Mouse (Mus musculus) CH12.LX (cell line): Measurements from ENCODE around the gene Wdr77. TPM values are rescaled to one million over a fixed set of nuclear protein-coding genes. Genes with fewer than 3 reads are reported as not detected.

ENCODE experiments used
- DNase-seq: peaks from one replicate; pipeline ENCODE4 v3.0.0-alpha.2; 2013; ENCODE audit errors: extremely low read depth
- H3K27ac ChIP-seq: 2 replicates; pipeline ENCODE4 v1.5.1; 2012; ENCODE audit warnings: low read depth, mild to moderate bottlenecking, control low read depth, moderate library complexity; ENCODE audit not compliant: insufficient read depth
- H3K27me3 ChIP-seq: replicated peaks from 2 replicates; pipeline ENCODE3; 2012; ENCODE audit warnings: inconsistent platforms
- H3K36me3 ChIP-seq, 2 experiments: replicated peaks in 1 of 2; 2 replicates each; pipeline versions ENCODE3 to v1.6.1; 2012; ENCODE audit warnings: inconsistent platforms in 1 of 2, low read length in 1 of 2, mild to moderate bottlenecking in 1 of 2, mixed read lengths in 1 of 2, moderate library complexity in 1 of 2; ENCODE audit not compliant: control insufficient read depth in 1 of 2, insufficient read depth in 1 of 2
- H3K4me1 ChIP-seq, 2 experiments: 2 replicates each; pipeline ENCODE4 v1.6.1; 2012; ENCODE audit warnings: inconsistent platforms in 1 of 2, moderate library complexity in 1 of 2; ENCODE audit not compliant: insufficient read depth in 2 of 2, control insufficient read depth in 1 of 2
- H3K4me2 ChIP-seq: 2 replicates; pipeline ENCODE4 v1.6.1; 2012; ENCODE audit warnings: low read depth, mild to moderate bottlenecking, control low read depth; ENCODE audit not compliant: poor library complexity, insufficient read depth, severe bottlenecking
- H3K4me3 ChIP-seq, 3 experiments: fragments of 150-350 bp in 1 of 3; sonication (generic) in 1 of 3; replicated peaks in 1 of 3; 2 replicates each; pipeline versions ENCODE3 to v1.5.1; 2011 to 2012; ENCODE audit warnings: low read depth in 2 of 3, low read length in 2 of 3, mild to moderate bottlenecking in 2 of 3, moderate library complexity in 2 of 3, control low read depth in 1 of 3, improper control_type of control experiment in 1 of 3, inconsistent platforms in 1 of 3, mixed read lengths in 1 of 3; ENCODE audit not compliant: poor library complexity in 1 of 3
- H3K79me2 ChIP-seq: replicated peaks from 2 replicates; pipeline ENCODE4 v1.6.1; 2012; ENCODE audit warnings: mild to moderate bottlenecking, moderate library complexity; ENCODE audit not compliant: control insufficient read depth, poor library complexity, insufficient read depth, severe bottlenecking; ENCODE audit errors: extremely low read depth
- H3K9ac ChIP-seq: 2 replicates; pipeline ENCODE4 v1.6.1; 2012; ENCODE audit warnings: low read depth, mild to moderate bottlenecking, control low read depth, moderate library complexity; ENCODE audit not compliant: insufficient read depth
- H3K9me3 ChIP-seq: replicated peaks from 2 replicates; pipeline ENCODE3; 2012; ENCODE audit warnings: low read length, inconsistent platforms, mixed read lengths
- BHLHE40 ChIP-seq: IDR thresholded peaks from 2 replicates; pipeline ENCODE4 v1.6.1; 2011; ENCODE audit warnings: mild to moderate bottlenecking, low read depth, low read length, improper control_type of control experiment
- CHD2 ChIP-seq: IDR thresholded peaks from 2 replicates; pipeline ENCODE4 v1.6.1; 2011; ENCODE audit warnings: low read length, improper control_type of control experiment
- CTCF ChIP-seq, 2 experiments: IDR thresholded peaks in 1 of 2; conservative IDR thresholded peaks in 1 of 2; 2 replicates each; pipeline ENCODE4 v1.5.1; 2011 to 2012; ENCODE audit warnings: low read depth in 2 of 2, low read length in 2 of 2, improper control_type of control experiment in 1 of 2, inconsistent platforms in 1 of 2, mild to moderate bottlenecking in 1 of 2, moderate library complexity in 1 of 2
- E2F4 ChIP-seq: IDR thresholded peaks from 2 replicates; pipeline ENCODE4 v1.6.1; 2011; ENCODE audit warnings: low read depth, low read length, improper control_type of control experiment; ENCODE audit not compliant: insufficient replicate concordance
- EP300 ChIP-seq: IDR thresholded peaks from 2 replicates; pipeline ENCODE4 v1.6.1; 2011; ENCODE audit warnings: low read length, improper control_type of control experiment
- ETS1 ChIP-seq: conservative IDR thresholded peaks from 2 replicates; pipeline ENCODE4 v1.6.1; 2012; ENCODE audit warnings: low read depth, mild to moderate bottlenecking, inconsistent platforms, low read length, improper control_type of control experiment, moderate library complexity
- GABPA ChIP-seq: IDR thresholded peaks from 2 replicates; pipeline ENCODE4 v1.6.1; 2012; ENCODE audit warnings: low read depth, low read length, improper control_type of control experiment, inconsistent platforms; ENCODE audit not compliant: insufficient replicate concordance
- JUND ChIP-seq: conservative IDR thresholded peaks from 2 replicates; pipeline ENCODE4 v1.6.1; 2011; ENCODE audit warnings: low read depth, low read length, improper control_type of control experiment
- KAT2A ChIP-seq: IDR thresholded peaks from 2 replicates; pipeline ENCODE4 v1.6.1; 2012; ENCODE audit warnings: low read length, improper control_type of control experiment, inconsistent platforms; ENCODE audit not compliant: insufficient replicate concordance
- MAFK ChIP-seq: IDR thresholded peaks from 2 replicates; pipeline ENCODE4 v1.6.1; 2011; ENCODE audit warnings: low read length, improper control_type of control experiment; ENCODE audit not compliant: insufficient replicate concordance
- MAX ChIP-seq: IDR thresholded peaks from 2 replicates; pipeline ENCODE4 v1.6.1; 2011; ENCODE audit warnings: low read length, improper control_type of control experiment
- MXI1 ChIP-seq: IDR thresholded peaks from 2 replicates; pipeline ENCODE4 v1.6.1; 2011; ENCODE audit warnings: mild to moderate bottlenecking, low read depth, low read length, improper control_type of control experiment
- NELFE ChIP-seq: IDR thresholded peaks from 2 replicates; pipeline ENCODE4 v1.6.1; 2011; ENCODE audit warnings: low read depth, low read length, improper control_type of control experiment
- POLR2AphosphoS2 ChIP-seq: IDR thresholded peaks from 2 replicates; pipeline ENCODE4 v1.6.1; 2011; ENCODE audit warnings: low read depth, low read length, improper control_type of control experiment
- RCOR1 ChIP-seq: conservative IDR thresholded peaks from 2 replicates; pipeline ENCODE4 v1.6.1; 2012; ENCODE audit warnings: low read depth, mild to moderate bottlenecking, inconsistent platforms, low read length, improper control_type of control experiment
- SIN3A ChIP-seq: IDR thresholded peaks from 2 replicates; pipeline ENCODE4 v1.6.1; 2012; ENCODE audit warnings: low read length, improper control_type of control experiment, inconsistent platforms
- SMC3 ChIP-seq: IDR thresholded peaks from 2 replicates; pipeline ENCODE4 v1.6.1; 2011; ENCODE audit warnings: low read depth, low read length, improper control_type of control experiment
- TCF12 ChIP-seq: IDR thresholded peaks from 2 replicates; pipeline ENCODE4 v1.6.1; 2014; ENCODE audit warnings: low read depth, mild to moderate bottlenecking, inconsistent platforms, low read length, improper control_type of control experiment
- UBTF ChIP-seq: IDR thresholded peaks from 2 replicates; pipeline ENCODE4 v1.6.1; 2012; ENCODE audit warnings: low read depth, mild to moderate bottlenecking, inconsistent platforms, low read length, improper control_type of control experiment, moderate library complexity
- USF1 ChIP-seq: IDR thresholded peaks from 2 replicates; pipeline ENCODE4 v1.6.1; 2014; ENCODE audit warnings: low read depth, mild to moderate bottlenecking, inconsistent platforms, low read length, improper control_type of control experiment
- ZKSCAN1 ChIP-seq: IDR thresholded peaks from 2 replicates; pipeline ENCODE4 v1.6.1; 2012; ENCODE audit warnings: low read depth, inconsistent platforms, low read length, improper control_type of control experiment, borderline replicate concordance
- dilution Hi-C: fragments of 300-500 bp; cut with MboI; formaldehyde crosslinking; loops from 2 replicates; pipeline ENCODE4 v1.14.3; 2020; ENCODE audit warnings: low sequenced_read_pairs; ENCODE audit not compliant: extremely low pct_unique_long_range_greater_than_20kb, extremely low pct_ligation_motif_present
- in situ Hi-C: fragments of 300-500 bp; cut with MboI; formaldehyde crosslinking; loops from 3 replicates; pipeline ENCODE4 v1.14.3; 2019; ENCODE audit warnings: low sequenced_read_pairs, low pct_ligation_motif_present, low pct_unique_long_range_greater_than_20kb, mixed read lengths
- polyA plus RNA-seq: library from polyadenylated mRNA; unstranded; fragments of >175 nt; gene quantifications from 2 replicates; pipeline ENCODE4 v1.2.1, GENCODE M21; 2012; ENCODE audit warnings: low read depth; ENCODE audit not compliant: insufficient read length
- total RNA-seq, 2 experiments: library from RNA; depleted of rRNA; stranded (reverse); fragments of 300-350 nt in 1 of 2; fragments of >200 nt in 1 of 2; gene quantifications; 2 replicates each; pipeline ENCODE4 v1.2.3; 2012 to 2014

Wdr77 gene
- total and polyA plus RNA-seq, 3 experiments = 87.4 to 235 (median 91.2) TPM

DNA sequence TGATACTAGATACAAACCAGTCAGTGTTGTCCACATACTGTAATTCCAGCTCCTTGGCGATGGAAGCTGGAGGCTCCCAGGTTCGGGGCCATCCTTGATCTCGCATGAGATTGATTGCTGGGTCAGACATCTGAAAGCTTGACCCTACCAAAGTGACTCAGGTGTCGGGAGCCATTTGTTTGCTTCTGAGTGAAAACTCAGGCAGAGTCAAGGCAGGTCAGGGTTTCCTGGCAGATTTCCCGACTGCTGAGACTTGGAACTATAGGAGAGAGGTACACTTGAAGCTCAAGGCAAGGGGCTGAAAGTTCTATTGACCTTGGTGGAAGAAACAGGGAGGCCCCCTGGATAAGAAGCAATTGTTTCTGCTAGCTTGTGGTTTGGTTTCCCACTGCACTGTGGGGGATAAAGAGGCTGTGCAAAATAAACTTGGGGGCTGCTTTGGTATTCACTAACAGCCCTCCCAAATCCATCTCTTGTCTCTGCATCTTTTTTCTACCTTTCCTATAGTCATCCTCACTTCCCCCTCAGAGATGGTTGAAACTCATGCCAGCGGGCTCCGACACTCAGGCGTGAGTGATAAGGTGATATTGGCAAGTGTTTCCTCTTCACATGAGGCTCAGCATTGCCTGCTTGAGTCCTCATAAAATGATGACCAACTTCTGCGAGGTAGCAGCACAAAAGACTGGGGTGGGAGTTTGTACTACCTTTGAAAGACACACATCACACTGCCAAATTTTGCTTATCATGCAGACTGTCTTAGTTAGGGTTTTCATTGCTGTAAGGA is 46.9 kb upstream of the Wdr77 start:
- in situ Hi-C loops (no loop called here), dilution Hi-C loops (loop anchor here (25.0 kb wide), 1 partner anchor 225 kb away; the partner anchor contains the start of gene Ddx20)
- peaks cover 19 to 65% of the 10 kb centered on the region in 2 experiments for H3K4me1 ChIP-seq

DNA sequence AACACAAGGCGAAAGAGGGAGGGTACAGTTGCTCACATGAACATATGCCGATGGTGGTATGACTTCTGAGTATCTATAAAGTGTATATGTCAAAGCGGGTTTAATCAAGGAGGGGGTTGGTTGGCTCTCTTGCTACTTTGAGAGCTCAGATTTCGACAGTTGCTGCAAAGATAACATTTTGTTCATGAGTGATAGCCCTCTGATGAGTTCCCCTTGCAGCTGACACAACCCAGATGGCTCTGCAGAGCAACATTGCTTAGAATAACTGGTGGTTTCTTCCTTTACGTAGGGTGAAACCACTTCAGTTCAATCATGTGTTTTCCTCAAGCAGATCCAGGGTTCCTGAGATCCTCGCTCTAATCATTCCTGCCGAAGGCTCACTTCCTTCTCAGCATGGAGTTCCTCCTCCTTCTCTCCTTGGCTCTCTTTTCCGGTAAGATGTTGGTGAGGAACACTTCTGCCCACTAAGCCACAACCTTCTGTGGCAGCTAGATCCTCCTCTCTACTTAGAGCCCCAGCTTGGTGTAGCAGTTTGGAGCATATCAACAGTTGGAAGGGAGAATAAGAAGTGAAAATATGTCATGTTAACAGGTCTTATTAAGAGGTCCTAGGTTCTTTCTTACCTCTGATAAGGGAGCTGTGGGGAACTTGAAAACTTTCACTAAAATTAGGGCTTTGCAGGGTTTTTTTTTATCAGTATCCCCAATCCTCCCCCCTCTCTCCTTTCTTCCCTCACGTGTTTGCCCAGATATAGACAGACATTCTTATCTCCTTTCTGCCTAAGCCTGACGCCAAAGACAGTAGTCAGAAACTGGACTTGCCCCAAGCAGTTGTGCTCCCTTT is 45.1 kb upstream of the Wdr77 start:
- peaks cover 14 to 61% of the 10 kb centered on the region in 2 experiments for H3K4me1 ChIP-seq
- in situ Hi-C loops = no loop called here
- dilution Hi-C loops = loop anchor here (25.0 kb wide), 1 partner anchor 227 kb away; the partner anchor contains the start of gene Ddx20
- no peaks in the 10 kb centered on the region for H3K9me3 ChIP-seq
- no peak overlapping the region for H3K4me2 ChIP-seq
- H3K36me3 ChIP-seq = peaks cover 0 to under 1% of the 10 kb centered on the region in 2 experiments
- no peaks in the 10 kb centered on the region for H3K79me2 ChIP-seq
- TF ChIP-seq SIN3A = no peak
- no peak for TF ChIP-seq UBTF
- TF ChIP-seq KAT2A = no peak
- no peak for TF ChIP-seq NELFE
- no peak for TF ChIP-seq E2F4
- TF ChIP-seq USF1 = no peak
- no peak for TF ChIP-seq MXI1
- TF ChIP-seq CHD2 = no peak
- no peak for TF ChIP-seq POLR2AphosphoS2
- no peak for TF ChIP-seq RCOR1
- no peak for TF ChIP-seq MAFK
- no peak for TF ChIP-seq MAX
- no peak for TF ChIP-seq CTCF (conservative IDR thresholded peaks at IDR 0.05 in 1 of 2, IDR thresholded peaks at IDR 0.05 in 1 of 2; ENCODE audit: low read depth in 2 of 2, low read length in 2 of 2)
- no peak for TF ChIP-seq GABPA
- TF ChIP-seq BHLHE40 = no peak
- no peak for TF ChIP-seq TCF12
- TF ChIP-seq ETS1 = no peak
- TF ChIP-seq JUND = no peak
- no peaks in the 10 kb centered on the region for H3K27me3 ChIP-seq
- H3K9ac ChIP-seq = no peak overlapping the region
- H3K27ac ChIP-seq = no peak overlapping the region
- no peak for DNase-seq
- H3K4me3 ChIP-seq = no peak overlapping the region

More for the DNA sequence above, 46.9 kb upstream of the Wdr77 start:
- no peak for DNase-seq
- no peak for TF ChIP-seq SMC3
- TF ChIP-seq RCOR1 = no peak
- TF ChIP-seq EP300 = no peak
- no peak for TF ChIP-seq MAX
- TF ChIP-seq ZKSCAN1 = no peak
- TF ChIP-seq MAFK = no peak
- Histone ChIP-seq H3K27ac (no peak overlapping the region), H3K79me2 (no peaks in the 10 kb centered on the region), H3K4me2 (no peak overlapping the region), H3K9me3 (no peaks in the 10 kb centered on the region), H3K4me3 (no peak overlapping the region), H3K9ac (no peak overlapping the region), H3K36me3 (peaks cover 0 to 2% of the 10 kb centered on the region in 2 experiments), H3K27me3 (no peaks in the 10 kb centered on the region)
